Mouse (Mus musculus): ENCODE data around the gene Myrip. TPM values are rescaled to one million over a fixed set of nuclear protein-coding genes. Genes with fewer than 3 reads are reported as not detected.

The Myrip gene
- polyA plus RNA-seq, 1 experiment from 2014 or later, result 0.24 TPM

DNA sequence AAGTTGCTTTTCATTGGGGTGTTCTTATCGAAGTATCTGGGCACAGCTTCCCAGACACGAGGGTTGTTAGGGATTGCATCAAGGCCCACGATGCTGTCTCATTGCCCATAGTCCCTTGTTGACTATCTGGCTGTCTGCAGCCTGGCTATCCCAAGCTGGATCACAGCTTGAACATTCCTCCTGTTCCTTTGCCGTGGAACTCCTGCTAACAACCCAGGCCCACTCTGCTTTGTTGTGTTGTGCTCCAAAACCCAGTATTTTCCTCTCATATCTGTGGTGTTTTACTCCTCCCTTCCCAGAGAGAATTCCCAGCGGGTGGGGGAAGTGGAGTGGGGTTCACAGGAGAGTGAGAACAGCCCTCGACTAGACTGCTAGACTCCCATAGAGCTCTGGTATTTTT, 56.7 kb downstream of the Myrip start:
- H3K27me3 ChIP-seq, result no peaks in the 10 kb centered on the region
- no peaks in the 10 kb centered on the region for H3K36me3 ChIP-seq
- no peak for ATAC-seq (ENCODE audit: insufficient number of reproducible peaks, insufficient read depth, low FRiP score, low TSS enrichment, low read depth)
- no peaks in the 10 kb centered on the region for H3K9me3 ChIP-seq
- H3K4me3 ChIP-seq, result no peak overlapping the region
- no peak overlapping the region for H3K27ac ChIP-seq
- 74% methylated on average over 6 of the region's 6 CpGs for WGBS
- H3K9ac ChIP-seq, result no peak overlapping the region
- 0 out of 2 replicates have a peak, but pooled peaks cover 5% of the 10 kb centered on the region for H3K4me1 ChIP-seq
- no peak overlapping the region for H3K4me2 ChIP-seq

DNA sequence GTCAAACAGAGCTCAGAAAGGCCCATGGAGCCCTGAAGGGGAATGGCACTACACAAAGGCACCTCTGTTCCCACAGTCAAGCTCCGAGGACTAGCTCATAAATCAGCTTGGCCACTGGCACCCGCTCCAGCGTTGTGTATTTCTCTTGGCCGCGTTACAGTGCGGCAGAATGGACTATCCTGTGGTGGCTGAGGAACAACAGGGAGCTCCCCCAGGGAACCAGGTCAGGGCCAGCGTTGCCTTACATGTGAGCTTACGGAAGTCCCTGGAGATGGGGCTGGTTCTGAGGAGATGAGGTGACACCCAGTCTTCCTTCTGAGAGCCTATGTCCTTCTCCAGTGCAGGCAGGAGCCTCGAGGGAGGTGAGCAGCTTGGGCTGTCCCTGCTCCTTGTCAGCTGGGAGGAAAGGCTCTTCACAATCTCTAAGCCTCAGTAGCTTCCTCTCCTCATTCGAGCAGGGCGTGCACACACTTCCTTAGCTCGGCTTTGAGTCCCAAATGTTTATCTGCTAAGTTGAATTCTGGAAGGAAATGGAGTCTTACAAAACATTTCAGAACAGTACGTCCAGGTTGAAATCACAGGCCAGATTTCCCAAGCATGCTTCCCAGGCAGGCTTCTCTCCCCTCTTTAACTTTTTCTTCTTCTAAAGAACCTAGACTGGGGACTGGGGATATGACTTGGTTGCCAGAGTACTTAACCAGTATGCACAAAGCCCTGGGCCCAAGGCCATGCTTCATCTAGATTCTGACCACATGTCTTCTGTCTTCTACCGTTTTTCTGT, 59.3 kb downstream of the Myrip start:
- Histone ChIP-seq H3K27ac (no peak overlapping the region), H3K9ac (peak overlapping the region; percentile 32; the same call in 1 of the 2 replicates), H3K36me3 (no peaks in the 10 kb centered on the region), H3K4me1 (0 out of 2 replicates have a peak, but pooled peaks cover 5% of the 10 kb centered on the region), H3K27me3 (no peaks in the 10 kb centered on the region), H3K9me3 (no peaks in the 10 kb centered on the region), H3K4me2 (no peak overlapping the region), H3K4me3 (no peak overlapping the region)
- whole genome bisulfite sequencing, result 46% methylated on average over 14 of the region's 14 CpGs
- no peak for ATAC-seq (ENCODE audit: insufficient number of reproducible peaks, insufficient read depth, low FRiP score, low TSS enrichment, low read depth)

DNA sequence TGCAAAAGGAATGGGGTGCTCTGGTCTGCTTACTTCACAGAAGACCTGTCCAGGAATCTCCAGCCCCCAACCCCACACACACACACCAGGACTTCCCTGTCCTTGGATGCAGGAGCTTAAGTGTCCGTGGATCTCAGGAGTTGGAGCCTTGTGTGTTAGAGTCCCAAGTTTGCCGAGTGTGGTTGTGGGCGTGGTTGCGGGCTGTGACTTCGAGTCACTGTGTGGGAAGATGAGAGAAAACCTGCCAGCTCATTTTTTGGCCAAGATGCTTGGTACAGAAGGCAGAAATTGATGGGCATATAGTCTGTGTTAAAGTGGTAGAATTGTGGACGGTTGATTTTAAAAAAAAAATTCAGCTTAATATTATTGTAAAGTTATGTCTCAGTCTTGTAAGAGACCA, 60.3 kb downstream of the Myrip start:
- 87% methylated on average over 6 of the region's 6 CpGs for WGBS
- Histone ChIP-seq H3K4me2 (no peak overlapping the region), H3K27ac (no peak overlapping the region), H3K4me3 (no peak overlapping the region), H3K27me3 (no peaks in the 10 kb centered on the region), H3K4me1 (0 out of 2 replicates have a peak, but pooled peaks cover 5% of the 10 kb centered on the region), H3K9ac (no peak overlapping the region), H3K9me3 (no peaks in the 10 kb centered on the region), H3K36me3 (no peaks in the 10 kb centered on the region)
- no peak for ATAC-seq (ENCODE audit: insufficient number of reproducible peaks, insufficient read depth, low FRiP score, low TSS enrichment, low read depth)

DNA sequence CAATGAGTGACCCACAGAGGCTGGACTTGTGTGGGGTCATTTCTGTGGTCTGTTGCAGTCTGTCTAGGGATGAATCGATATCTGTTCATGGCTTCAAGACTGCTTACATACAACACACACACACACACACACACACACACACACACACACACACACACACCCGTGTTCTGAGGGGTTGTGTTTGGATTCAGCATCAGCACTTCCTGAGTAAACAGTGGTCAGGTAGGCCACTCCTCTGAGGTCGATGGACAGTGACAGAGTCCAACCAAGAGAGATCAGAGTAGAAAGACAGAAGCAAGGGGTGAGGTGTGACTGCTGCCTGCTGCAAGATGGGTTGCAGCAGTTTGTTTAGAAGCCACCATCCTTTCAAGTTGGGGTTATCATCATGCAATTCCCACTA, 61.4 kb downstream of the Myrip start:
- H3K27ac ChIP-seq, result no peak overlapping the region
- ATAC-seq (ENCODE audit: insufficient number of reproducible peaks, insufficient read depth, low FRiP score, low TSS enrichment, low read depth), result no peak
- H3K4me1 ChIP-seq, result 0 out of 2 replicates have a peak, but pooled peaks cover 5% of the 10 kb centered on the region
- H3K4me3 ChIP-seq, result no peak overlapping the region
- no peaks in the 10 kb centered on the region for H3K36me3 ChIP-seq
- no peaks in the 10 kb centered on the region for H3K27me3 ChIP-seq
- H3K9ac ChIP-seq, result no peak overlapping the region
- no peaks in the 10 kb centered on the region for H3K9me3 ChIP-seq
- no peak overlapping the region for H3K4me2 ChIP-seq
- 70% methylated on average over 3 of the region's 3 CpGs for WGBS

DNA sequence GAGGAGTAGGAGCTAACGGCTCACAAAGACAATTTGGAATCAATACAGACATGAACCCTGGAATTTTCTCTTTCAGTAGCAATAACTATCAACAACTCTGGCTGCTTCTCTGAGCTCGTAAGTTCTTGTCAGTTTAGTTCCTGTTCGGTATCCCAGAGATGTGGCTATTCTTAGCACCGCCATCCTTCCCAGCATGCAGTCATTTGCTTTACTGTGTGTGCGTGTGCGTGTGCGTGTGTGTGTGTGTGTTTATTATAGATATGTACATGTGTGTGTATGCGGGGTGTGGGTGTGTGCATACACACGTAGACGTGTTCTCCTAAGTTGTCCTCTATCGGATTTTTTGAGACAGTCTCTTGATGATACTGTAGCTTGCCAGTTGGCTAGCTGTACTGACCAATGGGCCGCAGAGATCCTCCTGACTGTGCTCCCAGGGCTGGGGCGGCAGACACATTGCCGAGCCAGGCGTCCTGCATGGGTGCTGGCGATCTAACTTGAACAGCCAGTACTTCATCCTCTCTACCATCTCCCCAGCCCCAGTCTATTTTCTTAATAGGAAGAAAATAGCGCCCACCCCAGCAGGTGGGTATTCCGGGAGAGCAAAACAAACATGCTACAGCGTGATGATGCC, 63.5 kb downstream of the Myrip start:
- no peaks in the 10 kb centered on the region for H3K9me3 ChIP-seq
- H3K9ac ChIP-seq, result no peak overlapping the region
- H3K36me3 ChIP-seq, result no peaks in the 10 kb centered on the region
- H3K4me1 ChIP-seq, result 0 out of 2 replicates have a peak, but pooled peaks cover 5% of the 10 kb centered on the region
- H3K4me2 ChIP-seq, result no peak overlapping the region
- H3K27ac ChIP-seq, result no peak overlapping the region
- ATAC-seq (ENCODE audit: insufficient number of reproducible peaks, insufficient read depth, low FRiP score, low TSS enrichment, low read depth), result no peak
- no peak overlapping the region for H3K4me3 ChIP-seq
- no peaks in the 10 kb centered on the region for H3K27me3 ChIP-seq
- WGBS, result 83% methylated on average over 19 of the region's 19 CpGs

DNA sequence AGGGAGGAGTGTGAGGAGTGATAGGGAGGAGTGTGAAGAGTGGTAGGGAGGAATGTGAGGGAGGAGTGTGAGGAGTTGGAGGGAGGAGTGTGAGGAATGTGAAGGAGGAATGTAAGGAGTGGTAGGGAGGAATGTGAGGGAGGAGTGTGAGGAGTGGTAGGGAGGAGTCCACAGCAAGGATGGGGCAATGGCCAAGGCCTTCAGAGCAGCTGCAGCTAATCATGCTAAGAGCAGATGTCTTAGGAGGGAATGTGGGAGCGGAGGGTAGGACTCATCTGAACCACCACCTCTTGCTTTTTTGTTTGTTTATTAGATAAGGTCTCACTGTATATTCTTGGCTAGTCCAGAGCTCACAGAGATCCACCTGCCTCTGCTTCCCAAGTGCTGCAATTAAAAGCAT, 66.2 kb downstream of the Myrip start:
- H3K4me3 ChIP-seq, result no peak overlapping the region
- H3K36me3 ChIP-seq, result no peaks in the 10 kb centered on the region
- H3K27ac ChIP-seq, result no peak overlapping the region
- no peak for ATAC-seq (ENCODE audit: insufficient number of reproducible peaks, insufficient read depth, low FRiP score, low TSS enrichment, low read depth)
- H3K4me2 ChIP-seq, result no peak overlapping the region
- no peaks in the 10 kb centered on the region for H3K9me3 ChIP-seq
- H3K9ac ChIP-seq, result no peak overlapping the region
- no peaks in the 10 kb centered on the region for H3K27me3 ChIP-seq
- WGBS, result 88% methylated on average over 1 of the region's 1 CpGs
- no peaks in the 10 kb centered on the region for H3K4me1 ChIP-seq

DNA sequence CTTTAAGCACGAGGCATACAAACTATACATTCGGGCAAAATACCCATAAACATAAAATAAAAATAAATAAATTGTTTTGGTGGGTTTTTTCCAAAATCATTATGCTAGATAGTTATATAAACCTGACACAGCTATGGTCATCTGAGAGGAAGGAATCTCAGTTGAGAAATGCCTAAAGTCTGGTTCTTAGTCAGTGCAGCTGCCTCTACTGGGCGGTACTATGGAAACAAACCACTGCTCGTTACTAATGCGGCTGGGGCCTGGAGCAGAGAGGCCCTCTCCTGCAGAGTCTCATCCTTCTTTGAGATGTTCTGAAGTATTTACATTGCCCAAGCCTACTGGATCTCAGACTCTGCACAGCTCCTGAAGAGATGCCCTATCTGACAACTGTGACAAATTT, 70.3 kb downstream of the Myrip start:
- Histone ChIP-seq H3K9ac (no peak overlapping the region), H3K27ac (no peak overlapping the region), H3K27me3 (no peaks in the 10 kb centered on the region), H3K9me3 (no peaks in the 10 kb centered on the region), H3K36me3 (no peaks in the 10 kb centered on the region), H3K4me2 (no peak overlapping the region), H3K4me3 (no peak overlapping the region), H3K4me1 (no peaks in the 10 kb centered on the region)
- ATAC-seq (ENCODE audit: insufficient number of reproducible peaks, insufficient read depth, low FRiP score, low TSS enrichment, low read depth), result no peak
- WGBS, result 81% methylated on average over 5 of the region's 5 CpGs

DNA sequence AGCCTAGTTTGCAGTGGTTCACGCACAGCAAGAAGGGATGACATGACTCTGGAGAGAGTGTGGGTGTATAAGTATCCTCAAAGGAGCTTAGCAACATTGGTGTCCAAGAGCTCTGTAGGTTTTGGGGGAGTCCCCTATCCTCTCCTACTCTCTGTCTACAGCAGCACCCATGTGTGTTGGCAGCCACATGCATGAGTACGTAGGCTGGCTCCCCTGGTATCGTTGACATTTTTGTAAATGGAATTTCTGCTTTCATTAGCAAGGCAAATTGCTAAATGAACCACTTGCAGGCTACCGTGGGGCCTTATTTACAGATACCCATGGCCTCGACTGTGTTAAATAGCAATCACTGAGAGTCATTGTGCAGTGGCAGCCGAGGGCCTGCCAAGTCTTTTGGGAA, 71.0 kb downstream of the Myrip start:
- H3K9me3 ChIP-seq, result no peaks in the 10 kb centered on the region
- H3K27ac ChIP-seq, result no peak overlapping the region
- no peaks in the 10 kb centered on the region for H3K36me3 ChIP-seq
- no peaks in the 10 kb centered on the region for H3K4me1 ChIP-seq
- H3K4me2 ChIP-seq, result no peak overlapping the region
- 84% methylated on average over 6 of the region's 6 CpGs for WGBS
- no peak overlapping the region for H3K4me3 ChIP-seq
- no peaks in the 10 kb centered on the region for H3K27me3 ChIP-seq
- ATAC-seq (ENCODE audit: insufficient number of reproducible peaks, insufficient read depth, low FRiP score, low TSS enrichment, low read depth), result no peak
- H3K9ac ChIP-seq, result no peak overlapping the region

DNA sequence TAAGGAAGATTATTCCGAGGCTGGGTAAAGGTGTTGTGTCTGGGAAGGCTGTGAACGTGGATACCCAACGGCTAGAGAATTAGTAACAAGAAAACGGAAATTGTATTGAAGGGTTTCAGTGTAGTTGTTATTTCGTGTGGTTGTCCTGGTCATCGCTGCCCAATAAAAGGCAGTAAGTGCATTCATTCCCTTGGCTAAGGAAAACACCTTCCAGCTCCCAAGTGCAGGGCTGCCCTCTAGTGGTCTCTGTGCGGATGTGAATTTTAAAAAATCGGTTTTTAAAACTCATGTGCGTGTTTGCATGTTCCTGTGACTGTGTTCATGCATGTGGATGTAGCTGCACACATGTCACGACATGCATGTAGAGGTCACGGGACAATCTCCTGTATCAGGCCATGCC, 76.4 kb downstream of the Myrip start:
- no peak overlapping the region for H3K4me2 ChIP-seq
- no peak overlapping the region for H3K27ac ChIP-seq
- 26% methylated on average over 11 of the region's 11 CpGs for WGBS
- H3K4me3 ChIP-seq, result no peak overlapping the region
- H3K9me3 ChIP-seq, result no peaks in the 10 kb centered on the region
- H3K27me3 ChIP-seq, result no peaks in the 10 kb centered on the region
- no peaks in the 10 kb centered on the region for H3K36me3 ChIP-seq
- H3K4me1 ChIP-seq, result no peaks in the 10 kb centered on the region
- ATAC-seq (ENCODE audit: insufficient number of reproducible peaks, insufficient read depth, low FRiP score, low TSS enrichment, low read depth), result no peak
- no peak overlapping the region for H3K9ac ChIP-seq

DNA sequence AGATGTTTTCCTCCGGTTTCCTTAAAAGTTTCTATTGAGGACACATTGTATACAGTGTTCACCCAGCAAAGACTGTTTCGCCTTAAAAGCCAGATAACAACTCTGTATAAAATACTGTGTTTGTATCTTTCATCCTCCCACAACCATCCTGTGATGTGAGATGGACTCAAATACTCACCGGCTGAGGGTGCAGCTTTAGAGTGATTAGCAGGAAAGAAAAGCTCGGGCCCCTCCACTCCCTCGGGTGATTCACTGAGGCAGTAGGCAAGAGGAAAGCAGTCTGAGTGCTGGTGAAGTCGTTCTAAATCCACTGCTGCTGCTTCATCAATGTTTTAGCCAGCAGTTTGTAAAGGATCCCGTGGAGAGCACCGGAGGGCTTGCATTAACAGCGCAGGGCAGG, 93.9 kb downstream of the Myrip start:
- no peak for ATAC-seq (ENCODE audit: insufficient number of reproducible peaks, insufficient read depth, low FRiP score, low TSS enrichment, low read depth)
- 38% methylated on average over 9 of the region's 9 CpGs for WGBS
- no peaks in the 10 kb centered on the region for H3K4me1 ChIP-seq

DNA sequence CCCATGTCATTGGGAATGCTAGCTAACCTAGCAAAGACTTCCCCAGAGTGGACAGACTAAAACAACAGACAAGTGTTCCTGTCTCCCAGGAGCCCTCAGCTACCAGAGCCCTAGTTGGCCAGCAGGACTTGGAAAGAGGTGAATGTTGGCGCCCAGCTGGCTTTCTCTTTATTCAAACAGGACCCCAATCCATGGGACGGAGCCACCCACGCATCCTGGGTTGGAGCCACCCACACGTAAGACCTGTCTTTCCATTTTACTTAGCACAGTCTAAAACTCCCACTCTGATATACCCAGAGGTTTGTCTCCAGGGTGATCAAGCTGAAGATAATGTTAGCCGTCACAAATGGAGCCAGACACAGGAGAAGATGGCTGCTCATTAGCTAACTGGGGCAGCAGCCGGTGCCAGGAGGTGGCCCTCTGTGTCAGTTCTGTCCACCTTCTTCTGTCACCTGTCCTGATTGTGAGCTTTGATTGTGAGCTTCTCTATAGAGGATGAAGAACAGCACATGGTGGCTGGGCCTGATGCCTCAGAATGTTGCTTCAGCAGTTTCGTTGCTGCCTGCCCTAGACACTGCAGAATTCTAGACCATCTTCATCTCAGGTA, 95.4 kb downstream of the Myrip start:
- Histone ChIP-seq H3K9ac (no peak overlapping the region), H3K4me1 (no peaks in the 10 kb centered on the region), H3K4me3 (no peak overlapping the region), H3K27ac (no peak overlapping the region), H3K9me3 (no peaks in the 10 kb centered on the region), H3K4me2 (no peak overlapping the region), H3K36me3 (no peaks in the 10 kb centered on the region), H3K27me3 (peaks cover 4% of the 10 kb centered on the region; the same call in 1 of the 2 replicates)
- 88% methylated on average over 7 of the region's 7 CpGs for WGBS
- no peak for ATAC-seq (ENCODE audit: insufficient number of reproducible peaks, insufficient read depth, low FRiP score, low TSS enrichment, low read depth)

More for the DNA sequence above, 93.9 kb downstream of the Myrip start:
- H3K27me3 ChIP-seq, result peaks cover 4% of the 10 kb centered on the region; the same call in 1 of the 2 replicates
- H3K4me3 ChIP-seq, result no peak overlapping the region
- H3K36me3 ChIP-seq, result no peaks in the 10 kb centered on the region
- no peaks in the 10 kb centered on the region for H3K9me3 ChIP-seq
- no peak overlapping the region for H3K27ac ChIP-seq
- H3K9ac ChIP-seq, result no peak overlapping the region
- H3K4me2 ChIP-seq, result no peak overlapping the region

DNA sequence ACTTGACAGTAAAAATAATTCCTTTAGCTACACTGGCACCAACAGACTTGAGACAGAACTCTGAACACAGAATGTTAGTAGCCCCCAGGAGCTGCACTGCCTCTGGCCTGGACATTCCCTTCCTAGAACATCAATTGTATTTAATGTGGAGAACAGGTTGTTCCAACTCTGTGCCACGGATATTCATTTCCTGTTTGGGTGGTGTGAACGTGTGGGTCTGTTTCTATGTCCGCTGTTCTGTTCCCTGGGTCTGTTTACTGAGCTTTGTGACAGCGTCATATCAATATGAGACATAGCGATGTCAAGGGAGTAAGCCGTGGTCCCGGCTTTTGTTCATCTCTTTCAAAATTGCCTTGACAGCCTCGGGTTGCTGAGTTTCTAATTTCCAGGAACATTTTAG, 97.0 kb downstream of the Myrip start:
- no peaks in the 10 kb centered on the region for H3K36me3 ChIP-seq
- H3K9ac ChIP-seq, result no peak overlapping the region
- 82% methylated on average over 8 of the region's 8 CpGs for WGBS
- no peaks in the 10 kb centered on the region for H3K9me3 ChIP-seq
- H3K4me1 ChIP-seq, result no peaks in the 10 kb centered on the region
- ATAC-seq (ENCODE audit: insufficient number of reproducible peaks, insufficient read depth, low FRiP score, low TSS enrichment, low read depth), result no peak
- H3K27me3 ChIP-seq, result peaks cover 4% of the 10 kb centered on the region; the same call in 1 of the 2 replicates
- H3K4me2 ChIP-seq, result no peak overlapping the region
- no peak overlapping the region for H3K27ac ChIP-seq
- H3K4me3 ChIP-seq, result no peak overlapping the region
